Mouse (Mus musculus) heart, adult 10 weeks (tissue): Measurements from ENCODE around the gene Bex1. TPM values are rescaled to one million over a fixed set of nuclear protein-coding genes. Genes with fewer than 3 reads are reported as not detected.

ENCODE experiments used
- polyA plus RNA-seq: library from polyadenylated mRNA; stranded (reverse); fragments of 350-450 nt; fragmentation: Illumina TruSeq; extraction: RNeasy Lipid Tissue Mini Kit (QIAGEN cat#74804); gene quantifications from one replicate; pipeline ENCODE4 v1.2.3, GENCODE M21; 2014; ENCODE audit warnings: low read depth, low replicate concordance

The Bex1 gene
- 5.1 TPM for polyA plus RNA-seq

DNA sequence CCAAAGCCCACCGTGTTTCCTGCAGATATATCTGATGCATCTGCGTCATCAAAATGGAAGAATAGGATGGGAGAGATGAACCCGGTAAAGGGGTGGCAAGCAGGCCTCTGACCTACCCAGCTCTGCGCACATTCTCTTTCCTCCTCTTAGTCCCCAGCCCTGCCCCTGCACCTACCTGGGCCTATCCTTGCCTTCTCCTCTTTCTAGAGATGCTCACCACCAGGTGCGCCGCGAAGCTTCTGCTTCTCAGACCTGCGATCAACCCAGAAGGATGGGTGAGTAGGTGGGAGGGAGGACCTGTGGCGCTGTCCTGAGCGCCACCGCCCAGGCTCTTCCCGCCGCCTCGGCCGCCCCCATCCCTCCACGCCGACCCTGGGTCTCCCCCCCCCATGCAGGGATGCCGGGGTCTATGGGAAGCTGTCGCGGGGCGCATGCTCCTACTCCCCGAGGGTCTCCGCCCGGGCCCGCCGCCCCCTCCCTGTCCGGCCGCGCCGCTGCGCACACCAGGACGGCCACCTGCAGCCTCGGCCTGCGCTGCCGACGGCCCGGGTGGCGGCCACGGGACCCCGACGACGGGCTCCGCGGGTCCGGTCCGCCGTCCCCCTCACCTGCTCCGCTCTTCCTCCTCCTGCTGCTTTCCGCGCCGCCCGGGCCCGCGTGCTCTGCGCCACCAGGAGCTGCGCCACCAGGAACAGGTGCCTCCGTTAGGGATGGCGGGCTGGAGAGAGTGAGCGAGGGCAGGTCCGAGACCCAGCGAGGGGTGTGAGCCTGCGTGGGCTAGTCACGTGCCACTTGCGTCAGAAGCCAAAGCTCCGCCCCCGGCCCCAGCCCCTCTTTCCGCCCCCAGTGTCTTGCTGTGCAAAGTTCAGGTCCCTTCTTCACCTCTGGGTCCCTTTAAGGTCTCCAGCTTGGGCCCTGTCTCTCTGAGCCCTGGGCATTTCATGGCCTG lies at the start of gene Bex1, which contains the start of gene Tceal7:
Gene Bex1 (minus strand): TSS at position 785 of the 949 bp plus-strand sequence.
Gene Tceal7 (plus strand): TSS at position 51 of the 949 bp plus-strand sequence.

GRCm38 (mm10) chrX:136244574-136245229 lies 29.4 kb upstream of the Bex1 start, which contains the start of gene Tceal9:
TSS of gene Tceal9 (plus strand) at chrX:136245079.

GRCm38 (mm10) chrX:136203664-136204066 lies 11.6 kb downstream of the Bex1 start, which contains the start of gene Tceal5:
TSS of gene Tceal5 (minus strand) at chrX:136203876.

DNA sequence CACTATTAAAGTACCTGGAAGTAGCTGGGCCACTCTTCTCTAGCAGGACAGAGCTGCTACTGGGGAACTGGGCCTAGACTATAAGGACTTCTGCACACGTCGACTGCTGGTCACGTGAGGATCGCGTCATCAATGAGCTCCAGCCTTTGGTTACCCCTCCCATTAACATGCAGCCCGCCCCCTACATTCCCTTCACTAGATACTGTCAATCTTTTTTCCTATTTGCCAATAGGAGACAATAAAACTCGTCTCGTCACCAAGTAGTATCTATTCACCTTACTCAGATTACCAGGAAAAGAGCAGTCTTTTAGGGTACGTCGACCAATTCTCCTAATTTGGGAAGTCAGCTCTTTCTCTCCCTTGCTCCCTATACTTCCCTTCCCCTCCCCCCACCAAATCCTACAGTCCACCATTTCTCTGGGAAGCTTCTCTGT lies 43.2 kb downstream of the Bex1 start, which contains the start of gene Tceal8:
Gene Tceal8 (minus strand): TSS at position 225 of the 434 bp plus-strand sequence.

Other genes with a start within 250 kb of the Bex1 start
- 2.3 TPM for gene Arxes2, start 221.7 kb downstream of the Bex1 start, polyA plus RNA-seq
- 0.37 TPM for gene Arxes1, start 182.1 kb downstream of the Bex1 start, polyA plus RNA-seq
- gene Bex2, start 147.3 kb downstream of the Bex1 start, polyA plus RNA-seq, result 0.94 TPM
- gene Nxf3, start 130.3 kb downstream of the Bex1 start, polyA plus RNA-seq, result 0.13 TPM
- gene Bex4, start 76.5 kb downstream of the Bex1 start, polyA plus RNA-seq, result 1.9 TPM
- 39.2 TPM for gene Tceal8, start 43.2 kb downstream of the Bex1 start, polyA plus RNA-seq
- gene Tceal5, start 11.6 kb downstream of the Bex1 start, polyA plus RNA-seq, result 3.0 TPM
- gene Tceal7, start 734 bp downstream of the Bex1 start, polyA plus RNA-seq, result 0.84 TPM
- 41.3 TPM for gene Tceal9, start 29.6 kb upstream of the Bex1 start, polyA plus RNA-seq
- gene Bex3, start 54.7 kb upstream of the Bex1 start, polyA plus RNA-seq, result 15.8 TPM